Mouse (Mus musculus) B cell, adult 2 months (primary cell): ENCODE results near the gene Col10a1.
"Not testable (repeated sequence)": the region's sequence is repeated elsewhere in the genome, so short reads cannot be mapped to it uniquely, and the experiment has no call there.

ENCODE experiments used
- DNase-seq, 2 experiments: peaks; one replicate each; pipeline ENCODE4 v3.0.0; 2022

Gene Col10a1

DNA sequence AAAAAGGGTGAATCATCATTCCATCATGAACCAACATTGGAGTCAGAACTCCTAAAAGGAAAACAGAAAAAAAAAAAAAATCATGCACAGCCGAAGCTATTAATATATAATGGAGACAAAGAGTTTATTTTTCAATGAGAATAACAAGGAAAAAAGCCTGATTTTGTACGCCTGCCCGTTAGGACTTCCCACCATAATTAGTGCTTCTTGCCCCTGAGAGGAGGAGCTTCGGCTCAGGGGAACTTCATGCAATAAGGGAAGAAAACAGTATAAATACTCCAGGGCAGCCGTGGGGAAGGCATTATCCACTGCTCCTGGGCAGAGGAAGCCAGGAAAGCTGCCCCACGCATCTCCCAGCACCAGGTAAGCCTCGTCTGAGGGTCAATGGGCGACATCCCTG, at the start of gene Col10a1:
TSS of gene Col10a1 (plus strand) at position 301 of the 400 bp plus-strand sequence.
- no peak for DNase-seq

DNA sequence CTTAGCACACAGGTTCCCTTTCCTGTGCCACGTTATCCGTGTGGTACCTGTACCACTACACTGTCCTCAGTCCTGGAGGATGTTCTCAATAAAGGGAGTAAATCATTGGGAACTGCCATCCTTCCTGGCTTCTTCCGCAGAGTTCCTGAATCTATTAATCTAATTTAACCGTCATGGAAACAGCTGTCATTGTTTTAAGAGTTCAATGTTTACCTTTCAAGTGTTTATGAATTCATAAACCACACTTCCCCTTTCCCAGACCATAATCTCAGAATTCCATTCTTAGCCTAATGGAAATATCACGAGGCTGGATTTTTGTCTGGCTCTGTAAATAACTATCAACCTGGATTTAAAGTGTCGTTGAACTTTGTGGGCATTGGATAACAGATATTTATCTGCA, 48.8 kb upstream of the Col10a1 start:
- no peak for DNase-seq

DNA sequence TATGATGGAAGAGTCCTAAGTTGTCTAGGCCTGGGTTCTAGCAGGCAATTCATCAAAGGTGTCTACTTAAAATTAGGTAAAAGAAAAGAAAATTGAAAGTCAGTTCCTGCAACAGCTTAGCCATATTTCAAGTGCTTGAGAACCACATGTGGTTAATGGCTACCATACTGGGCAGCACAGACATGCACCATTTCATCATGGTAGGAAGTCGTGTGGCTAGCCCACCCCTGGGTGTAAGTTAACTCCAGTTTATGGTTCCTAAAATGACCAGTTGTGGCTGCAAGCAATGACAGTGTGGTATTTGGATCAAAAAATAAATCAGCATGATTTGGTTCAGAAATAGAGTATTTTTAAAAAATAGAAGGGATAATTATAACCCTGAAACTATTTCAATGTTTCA, 47.9 kb upstream of the Col10a1 start:
- DNase-seq, result no peak

DNA sequence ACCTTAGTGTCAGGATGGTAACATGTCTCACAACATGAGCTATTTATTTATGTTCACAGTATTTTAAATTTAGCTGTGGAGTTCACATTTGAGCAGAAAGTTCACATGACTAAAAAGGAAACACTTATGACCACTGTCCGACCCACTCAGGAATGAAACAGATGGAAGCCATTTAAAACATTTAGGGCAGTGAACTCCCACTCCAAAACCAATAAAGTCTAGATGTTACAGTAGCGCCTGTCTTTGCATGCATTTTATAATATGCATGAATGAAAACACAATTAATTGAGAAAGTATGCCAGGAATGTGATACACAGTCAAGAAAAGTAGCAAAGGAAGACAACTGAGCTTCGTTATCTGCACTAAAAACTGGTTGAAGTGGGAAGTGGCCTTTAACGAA, 37.6 kb upstream of the Col10a1 start:
- DNase-seq, result no peak

DNA sequence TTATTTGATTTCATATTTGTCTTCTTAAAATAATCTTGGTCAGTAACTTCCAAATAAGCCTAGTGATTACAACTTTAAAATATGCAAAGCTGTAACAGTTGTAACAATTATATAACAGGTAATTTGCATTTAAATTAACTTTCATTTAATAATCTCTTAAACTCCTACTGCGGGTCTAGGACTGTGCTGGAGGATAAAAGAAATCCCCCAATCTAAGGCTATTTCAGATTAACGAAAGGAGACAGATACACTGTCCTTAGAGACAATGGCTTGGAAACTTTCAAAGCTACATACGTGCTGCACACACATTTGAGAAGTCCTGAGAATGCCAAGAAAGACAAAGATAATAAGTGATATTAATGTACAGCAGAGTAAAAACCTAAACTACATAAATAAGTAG, 31.5 kb upstream of the Col10a1 start:
- DNase-seq, result no peak

DNA sequence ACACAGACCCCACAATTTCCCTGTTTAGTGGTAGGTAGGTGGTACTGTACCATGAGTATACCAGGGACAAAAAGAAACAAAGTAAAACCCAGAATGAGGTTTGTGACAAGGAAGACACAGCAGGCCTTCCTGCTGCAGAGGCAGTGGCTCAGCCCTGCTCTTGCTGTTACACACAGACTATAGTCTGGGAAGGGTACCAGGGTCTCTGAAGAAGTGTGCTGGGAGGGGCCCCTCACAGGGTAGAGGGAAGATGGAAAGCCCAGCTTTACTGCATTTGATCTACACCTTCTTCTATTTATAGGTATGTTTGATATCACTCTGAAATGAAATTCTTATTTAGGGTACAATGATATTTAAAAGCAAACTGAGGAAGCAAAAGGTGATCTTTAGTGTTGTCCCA, 26.0 kb upstream of the Col10a1 start:
- DNase-seq, result no peak

DNA sequence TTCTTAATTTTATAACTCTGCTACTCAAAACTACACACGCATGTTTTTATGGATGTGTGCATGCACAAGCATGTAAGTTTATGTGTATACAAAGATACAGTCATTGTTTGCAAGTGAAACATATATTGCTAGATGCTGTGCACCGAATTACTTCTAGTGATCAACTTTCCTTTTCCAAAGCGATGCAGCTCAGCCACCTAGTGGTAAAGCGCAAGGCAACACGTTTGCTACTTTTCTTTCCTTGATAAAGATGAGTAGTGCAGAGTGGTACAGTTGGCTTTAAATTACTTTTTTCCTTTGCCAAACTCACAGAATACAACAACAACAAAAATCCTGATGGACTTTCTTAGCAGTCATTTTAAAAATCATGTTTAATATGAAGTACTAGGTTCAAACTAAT, 21.6 kb upstream of the Col10a1 start:
- no peak for DNase-seq

DNA sequence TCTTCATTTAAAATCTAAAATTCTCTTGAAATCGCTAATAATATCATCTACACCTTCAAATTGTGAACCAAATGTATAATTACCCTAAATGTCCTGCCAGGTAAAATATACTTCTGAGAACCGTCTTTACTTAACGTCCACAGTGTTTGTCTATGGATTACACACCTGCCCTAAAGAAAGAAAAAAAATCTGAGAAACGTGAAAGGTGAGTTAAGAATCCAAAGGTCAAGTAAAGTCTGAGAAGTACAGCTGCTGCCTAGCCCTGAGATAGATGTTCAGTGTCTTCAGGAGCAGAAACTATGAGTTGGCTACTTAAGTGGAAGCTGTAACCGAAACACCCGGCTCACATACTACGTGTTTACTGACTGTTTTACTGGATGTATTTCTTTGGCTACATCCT, 16.4 kb upstream of the Col10a1 start:
- DNase-seq, result no peak

DNA sequence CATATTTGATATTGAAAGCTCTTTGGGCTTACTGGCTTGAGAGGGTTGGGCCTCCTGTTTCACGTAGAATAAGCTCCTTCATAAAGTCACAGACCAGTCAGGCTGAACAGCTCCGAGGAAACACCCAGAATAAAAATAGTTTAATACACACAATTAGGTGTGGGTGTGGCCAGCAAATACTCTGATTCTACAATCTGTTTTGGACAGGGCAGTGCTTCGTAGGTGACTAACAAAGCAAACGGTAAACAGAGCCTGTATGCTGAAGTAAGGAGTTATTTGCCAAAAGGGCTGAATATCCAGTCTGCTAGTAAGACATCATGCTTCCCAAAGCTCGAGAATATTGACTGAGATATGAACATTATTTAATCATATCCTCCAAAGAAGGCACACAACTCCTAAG, 4.1 kb upstream of the Col10a1 start:
- no peak for DNase-seq

DNA sequence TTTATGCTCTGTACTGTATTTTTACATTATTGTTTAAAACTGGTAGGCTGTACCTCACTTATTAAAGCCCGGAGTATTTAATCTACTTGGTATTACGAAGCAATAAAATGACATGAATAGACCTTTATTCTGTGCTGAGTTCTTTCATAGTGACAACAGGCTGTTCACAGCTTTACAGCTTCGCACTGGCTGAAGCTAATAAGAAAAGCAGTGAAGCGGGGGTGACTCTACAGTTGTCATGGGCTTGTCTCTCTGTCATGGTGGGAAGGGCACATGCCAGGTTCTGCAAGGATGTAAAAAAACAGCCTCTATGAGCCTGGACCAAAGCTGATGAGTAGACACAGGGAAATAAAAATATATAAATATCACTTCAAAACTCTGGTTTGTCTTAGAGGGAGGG, 7.2 kb downstream of the Col10a1 start:
- no peak for DNase-seq

DNA sequence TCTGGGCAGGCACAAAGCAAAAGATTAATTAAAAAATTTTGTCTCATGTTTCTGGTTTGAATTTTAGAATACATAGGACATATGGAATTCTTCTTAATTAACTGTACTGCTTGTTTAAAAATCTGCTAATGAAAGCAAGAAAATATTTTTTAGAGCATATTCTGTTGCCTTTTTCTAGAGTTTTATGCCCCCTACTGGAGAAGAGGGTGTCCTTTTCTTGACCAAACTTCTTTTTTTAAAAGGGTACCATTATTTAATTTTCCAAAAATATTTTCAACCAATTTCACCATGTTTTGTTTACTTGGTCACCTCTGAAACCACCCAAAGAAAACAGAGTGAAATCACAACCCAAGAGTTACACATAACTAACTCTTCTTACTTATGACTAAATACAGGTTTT, 9.5 kb downstream of the Col10a1 start:
- no peak for DNase-seq

DNA sequence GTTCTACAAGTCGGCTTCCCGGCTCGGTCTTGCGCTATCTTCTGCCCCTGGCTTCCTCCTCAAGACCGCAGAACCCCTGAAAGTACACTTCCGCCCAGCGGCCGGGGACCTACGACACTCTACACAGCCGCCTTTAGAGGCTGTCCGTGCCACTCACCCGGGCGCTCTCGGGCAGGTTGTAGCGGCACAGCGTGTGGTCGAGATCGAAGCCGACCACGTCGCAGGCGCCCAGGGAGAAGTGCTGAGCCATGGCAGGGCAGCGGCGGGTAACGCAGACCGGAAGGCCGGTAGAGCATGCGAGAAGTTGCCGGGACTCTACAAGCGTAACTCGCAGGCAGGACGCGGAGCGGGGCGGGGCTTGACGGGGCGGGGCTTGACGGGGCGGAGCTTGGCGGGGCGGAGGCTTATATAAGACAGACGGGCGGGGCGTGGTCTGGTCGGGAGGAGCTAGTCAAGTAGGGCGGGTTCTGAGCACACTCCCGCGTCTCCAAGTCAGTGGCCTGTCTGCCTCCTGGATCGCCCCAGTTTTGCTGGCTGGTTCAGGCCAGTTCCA, 28.5 kb downstream of the Col10a1 start, which contains the start of gene Nt5dc1:
TSS of gene Nt5dc1 (minus strand) at position 349 of the 553 bp plus-strand sequence.
- peak; percentile 96 to 97 for DNase-seq

DNA sequence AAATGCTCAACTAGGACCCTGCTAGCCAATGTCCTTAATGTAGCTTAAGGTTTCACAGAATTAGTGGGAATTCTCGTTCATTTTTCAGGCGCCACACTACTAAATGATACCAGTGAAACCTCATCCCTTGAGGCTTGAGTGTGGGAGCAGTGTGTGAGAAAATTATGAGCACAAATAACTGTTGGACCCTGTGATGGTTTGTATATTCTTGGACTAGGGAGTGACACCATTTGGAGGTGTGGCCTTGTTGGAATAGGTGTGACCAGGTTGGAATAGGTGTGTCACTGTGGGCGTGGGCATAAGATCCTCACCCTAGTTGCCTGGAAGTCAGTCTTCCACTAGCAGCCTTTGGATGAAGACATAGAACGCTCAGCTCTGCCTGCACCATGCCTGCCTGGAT, 29.0 kb downstream of the Col10a1 start:
- DNase-seq, result not testable (repeated sequence)

DNA sequence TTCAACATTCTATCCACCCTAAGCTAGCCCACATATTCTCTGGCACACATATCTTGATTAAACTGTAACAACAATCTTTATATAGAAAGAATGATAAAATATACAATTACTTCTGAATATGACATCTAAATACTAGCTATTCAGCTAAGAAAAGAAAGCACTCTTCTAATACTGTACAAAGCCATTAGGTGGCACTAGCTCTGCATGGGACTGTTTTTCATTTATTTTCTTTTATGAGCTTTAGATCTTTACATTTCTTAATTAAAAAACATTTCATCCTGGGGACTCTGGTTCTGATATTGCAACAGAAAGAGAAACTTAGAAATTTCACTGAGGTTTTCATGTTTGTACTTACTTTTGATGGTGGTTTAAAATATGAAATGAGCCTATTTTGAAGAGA, 42.0 kb downstream of the Col10a1 start:
- DNase-seq, result no peak

DNA sequence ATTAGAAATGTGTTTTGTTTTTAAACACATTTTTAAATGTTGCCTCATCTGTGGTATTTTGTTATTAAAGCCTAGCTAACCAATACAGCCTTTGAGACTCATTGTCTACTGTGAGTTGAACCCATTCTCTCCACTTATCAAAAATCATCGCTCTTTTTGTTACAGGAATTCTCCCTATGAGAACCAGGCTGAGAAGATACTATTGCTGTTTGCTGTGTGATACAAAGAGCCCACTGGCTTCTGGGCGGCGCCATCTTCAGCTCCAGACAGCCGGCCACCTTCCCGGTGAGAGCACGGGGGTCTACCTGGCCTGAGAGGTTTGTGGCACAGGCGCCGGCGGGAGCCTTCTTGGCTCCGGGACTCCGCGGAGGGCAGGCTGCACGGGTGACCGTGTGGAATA, 44.4 kb downstream of the Col10a1 start:
- not testable (repeated sequence) for DNase-seq
